11 mouse cellular contexts compared by ENCODE assay signal in the genomic region with DNA sequence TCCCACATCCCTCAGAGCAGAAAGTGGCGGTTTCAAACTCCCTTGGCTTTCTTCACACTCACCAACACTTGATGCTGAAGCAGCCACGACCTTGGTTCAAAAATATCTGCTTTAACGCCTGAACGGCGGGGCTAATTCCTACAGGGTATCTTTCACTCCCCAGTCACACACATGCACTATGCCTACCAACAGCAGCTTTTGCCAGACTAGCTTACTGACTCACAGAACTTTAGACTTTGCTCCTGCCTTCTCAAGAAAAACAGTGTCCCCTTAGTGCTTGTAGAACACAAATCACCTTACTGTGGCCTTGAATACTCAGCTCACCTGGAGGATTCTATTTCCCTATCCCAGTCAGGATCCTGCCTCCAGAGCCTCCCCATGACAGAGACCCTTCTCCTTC. TPM values are rescaled to one million over a fixed set of nuclear protein-coding genes. Genes with fewer than 3 reads are reported as not detected.
"Had no signal": no experiment of that assay in that cellular context is flagged by ENCODE, and none has a peak within 500 bp of the region (broad histone marks: within the 10 kb centered on the region; RNA-seq: fewer than 3 reads in every experiment).

No protein-coding gene starts in this region.

RNA-seq across cellular contexts. Expression of gene Gm7168, which starts 22.6 kb away (rescaled TPM):
- polyA plus RNA-seq: neural tube, embryonic 14.5 days; neural tube, embryonic 15.5 days; spleen, adult 2 months; stomach, embryonic 14.5 days; stomach, embryonic 15.5 days; stomach, embryonic 16.5 days; stomach, postnatal 0 days; thymus, adult 2 months; thymus, postnatal 0 days; urinary bladder, adult 2 months had no signal

RNA-seq across cellular contexts. Expression of gene Gm7356, which starts 32.7 kb away (rescaled TPM):
- polyA plus RNA-seq: neural tube, embryonic 14.5 days; neural tube, embryonic 15.5 days; small intestine, adult 2 months; spleen, adult 2 months; stomach, embryonic 14.5 days; stomach, embryonic 15.5 days; stomach, embryonic 16.5 days; stomach, postnatal 0 days; thymus, adult 2 months; thymus, postnatal 0 days; urinary bladder, adult 2 months had no signal
